Mouse (Mus musculus): ENCODE data around the gene Dhrs1. TPM values are rescaled to one million over a fixed set of nuclear protein-coding genes. Genes with fewer than 3 reads are reported as not detected.

Dhrs1 gene
- polyA plus RNA-seq (2015; fragmentation: Nextera tagmentation; extraction: Ambion mirVana) = 94.5 and 94.7 TPM in 2 replicates

GRCm38 (mm10) chr14:55745180-55745860, at the start of gene Dhrs1, which contains the start of gene Nop9:
Dhrs1 (minus strand) TSS chr14:55745690.
Nop9 (plus strand) TSS chr14:55745693.
- Histone ChIP-seq H3K27ac (peak within 1 kb of the TSS; percentile 48), H3K4me1 (peaks cover 36% of the 10 kb centered on the region), H3K36me3 (peaks cover 57% of the 10 kb centered on the region), H3K9me3 (replicated peaks) (no peaks in the 10 kb centered on the region), H3K4me3 (replicated peaks) (peak within 1 kb of the TSS; percentile 75), H3K9ac (peak within 1 kb of the TSS; percentile 84), H3K4me2 (peak within 1 kb of the TSS; percentile 96), H3K27me3 (no peaks in the 10 kb centered on the region)
- 1% methylated on average over 48 of the region's 48 CpGs for WGBS
- peak; percentile 88 for ATAC-seq (replicated peaks; ENCODE audit: low FRiP score)

- Histone ChIP-seq H3K27me3 (0 out of 2 replicates have a peak, but pooled peaks cover 5% of the 10 kb centered on the region), H3K9me3 (replicated peaks) (no peaks in the 10 kb centered on the region), H3K27ac (no peak overlapping the region), H3K36me3 (no peaks in the 10 kb centered on the region), H3K4me1 (peaks cover 11% of the 10 kb centered on the region), H3K4me2 (no peak overlapping the region), H3K9ac (no peak overlapping the region), H3K4me3 (replicated peaks) (no peak overlapping the region)
- WGBS = 45% methylated on average over 2 of the region's 2 CpGs
- ATAC-seq (replicated peaks; ENCODE audit: low FRiP score) = no peak
These were observed 48.5 kb upstream of the Dhrs1 start for GRCm38 (mm10) chr14:55793946-55794345.

GRCm38 (mm10) chr14:55793461-55793860, 48.0 kb upstream of the Dhrs1 start:
- 54% methylated on average over 2 of the region's 2 CpGs for WGBS
- no peak overlapping the region for H3K4me3 ChIP-seq (replicated peaks)
- no peak overlapping the region for H3K27ac ChIP-seq

GRCm38 (mm10) chr14:55788256-55789050, 43.0 kb upstream of the Dhrs1 start, which contains the start of gene Ripk3:
Ripk3 (minus strand) TSS chr14:55788865.
- 3% methylated on average over 40 of the region's 40 CpGs for whole genome bisulfite sequencing

More at GRCm38 (mm10) chr14:55793461-55793860, 48.0 kb upstream of the Dhrs1 start:
- no peaks in the 10 kb centered on the region for H3K9me3 ChIP-seq (replicated peaks)
- H3K27me3 ChIP-seq = 0 out of 2 replicates have a peak, but pooled peaks cover 5% of the 10 kb centered on the region
- peaks cover 16% of the 10 kb centered on the region for H3K4me1 ChIP-seq
- H3K36me3 ChIP-seq = no peaks in the 10 kb centered on the region
- no peak for ATAC-seq (replicated peaks; ENCODE audit: low FRiP score)
- no peak overlapping the region for H3K9ac ChIP-seq
- no peak overlapping the region for H3K4me2 ChIP-seq

GRCm38 (mm10) chr14:55787731-55788130, 42.2 kb upstream of the Dhrs1 start:
- Histone ChIP-seq H3K27ac (no peak overlapping the region), H3K27me3 (peaks cover 36% of the 10 kb centered on the region), H3K4me1 (peaks cover 38% of the 10 kb centered on the region), H3K9me3 (replicated peaks) (no peaks in the 10 kb centered on the region), H3K36me3 (no peaks in the 10 kb centered on the region), H3K9ac (0 out of 2 replicates have a peak overlapping the region, but pooled peaks have one; percentile 40), H3K4me2 (peak overlapping the region; percentile 83), H3K4me3 (replicated peaks) (peak overlapping the region; percentile 51)
- 31% methylated on average over 11 of the region's 11 CpGs for WGBS
- ATAC-seq (replicated peaks; ENCODE audit: low FRiP score) = no peak

More at GRCm38 (mm10) chr14:55788256-55789050, 43.0 kb upstream of the Dhrs1 start, which contains the start of gene Ripk3:
- Histone ChIP-seq H3K4me2 (peak within 1 kb of the TSS; percentile 83), H3K27me3 (peaks cover 34% of the 10 kb centered on the region), H3K4me3 (replicated peaks) (peak within 1 kb of the TSS; percentile 51), H3K36me3 (no peaks in the 10 kb centered on the region), H3K4me1 (peaks cover 31% of the 10 kb centered on the region), H3K27ac (no peak within 1 kb of the TSS), H3K9me3 (replicated peaks) (no peaks in the 10 kb centered on the region), H3K9ac (peak within 1 kb of the TSS; percentile 40; the same call in 1 of the 2 replicates)
- peak; percentile 19; the same call in 1 of the 2 replicates for ATAC-seq (replicated peaks; ENCODE audit: low FRiP score)

- Histone ChIP-seq H3K27ac (no peak overlapping the region), H3K4me1 (peaks cover 56% of the 10 kb centered on the region), H3K9ac (no peak overlapping the region), H3K36me3 (no peaks in the 10 kb centered on the region), H3K4me3 (replicated peaks) (no peak overlapping the region), H3K9me3 (replicated peaks) (no peaks in the 10 kb centered on the region), H3K27me3 (peaks cover 50% of the 10 kb centered on the region), H3K4me2 (no peak overlapping the region)
- no peak for ATAC-seq (replicated peaks; ENCODE audit: low FRiP score)
- 31% methylated on average over 6 of the region's 6 CpGs for WGBS
These were observed 39.7 kb upstream of the Dhrs1 start for GRCm38 (mm10) chr14:55785195-55785594.

- Histone ChIP-seq H3K4me3 (replicated peaks) (peak within 1 kb of the TSS; percentile 51), H3K27ac (peak within 1 kb of the TSS; percentile 89), H3K9ac (peak within 1 kb of the TSS; percentile 50), H3K27me3 (peaks cover 45% of the 10 kb centered on the region), H3K4me2 (peak within 1 kb of the TSS; percentile 83), H3K36me3 (no peaks in the 10 kb centered on the region), H3K9me3 (replicated peaks) (no peaks in the 10 kb centered on the region), H3K4me1 (peaks cover 56% of the 10 kb centered on the region)
- no peak for ATAC-seq (replicated peaks; ENCODE audit: low FRiP score)
- 4% methylated on average over 13 of the region's 13 CpGs for WGBS
These were observed 38.4 kb upstream of the Dhrs1 start, which contains the start of gene Adcy4 for GRCm38 (mm10) chr14:55783958-55784235. Adcy4 (minus strand) TSS chr14:55784095.

- peak overlapping the region; percentile 89 for H3K27ac ChIP-seq
- H3K36me3 ChIP-seq = no peaks in the 10 kb centered on the region
- H3K9me3 ChIP-seq (replicated peaks) = no peaks in the 10 kb centered on the region
- 2% methylated on average over 31 of the region's 31 CpGs for WGBS
- H3K4me1 ChIP-seq = peaks cover 50% of the 10 kb centered on the region
- H3K4me2 ChIP-seq = peak overlapping the region; percentile 83
- H3K9ac ChIP-seq = peak overlapping the region; percentile 50
- H3K4me3 ChIP-seq (replicated peaks) = peak overlapping the region; percentile 51
- ATAC-seq (replicated peaks; ENCODE audit: low FRiP score) = peak; percentile 50
- H3K27me3 ChIP-seq = peaks cover 45% of the 10 kb centered on the region
These were observed 37.9 kb upstream of the Dhrs1 start for GRCm38 (mm10) chr14:55783171-55783957.

GRCm38 (mm10) chr14:55782361-55782960, 37.0 kb upstream of the Dhrs1 start:
- Histone ChIP-seq H3K27ac (peak overlapping the region; percentile 89), H3K9me3 (replicated peaks) (no peaks in the 10 kb centered on the region), H3K4me1 (peaks cover 45% of the 10 kb centered on the region), H3K36me3 (0 out of 2 replicates have a peak, but pooled peaks cover 2% of the 10 kb centered on the region), H3K9ac (no peak overlapping the region), H3K4me2 (peak overlapping the region; percentile 83), H3K27me3 (peaks cover 43% of the 10 kb centered on the region), H3K4me3 (replicated peaks) (peak overlapping the region; percentile 51)
- 43% methylated on average over 9 of the region's 9 CpGs for WGBS
- no peak for ATAC-seq (replicated peaks; ENCODE audit: low FRiP score)

GRCm38 (mm10) chr14:55781310-55781709, 35.8 kb upstream of the Dhrs1 start:
- 0 out of 2 replicates have a peak, but pooled peaks have one; percentile 27 for ATAC-seq (replicated peaks; ENCODE audit: low FRiP score)
- Histone ChIP-seq H3K4me1 (peaks cover 48% of the 10 kb centered on the region), H3K27ac (no peak overlapping the region), H3K4me2 (peak overlapping the region; percentile 83), H3K9me3 (replicated peaks) (no peaks in the 10 kb centered on the region), H3K36me3 (0 out of 2 replicates have a peak, but pooled peaks cover 5% of the 10 kb centered on the region), H3K4me3 (replicated peaks) (0 out of 2 replicates have a peak overlapping the region, but pooled peaks have one; percentile 13), H3K9ac (no peak overlapping the region), H3K27me3 (peaks cover 36% of the 10 kb centered on the region)
- WGBS = 17% methylated on average over 14 of the region's 14 CpGs

GRCm38 (mm10) chr14:55780736-55781135, 35.2 kb upstream of the Dhrs1 start:
- H3K27me3 ChIP-seq = peaks cover 35% of the 10 kb centered on the region
- no peak overlapping the region for H3K27ac ChIP-seq
- peaks cover 48% of the 10 kb centered on the region for H3K4me1 ChIP-seq
- H3K9ac ChIP-seq = no peak overlapping the region
- no peak for ATAC-seq (replicated peaks; ENCODE audit: low FRiP score)
- no peaks in the 10 kb centered on the region for H3K9me3 ChIP-seq (replicated peaks)
- no peak overlapping the region for H3K4me3 ChIP-seq (replicated peaks)
- no peak overlapping the region for H3K4me2 ChIP-seq
- 83% methylated on average over 11 of the region's 11 CpGs for WGBS
- 0 out of 2 replicates have a peak, but pooled peaks cover 5% of the 10 kb centered on the region for H3K36me3 ChIP-seq

Measured in kidney, embryonic 15.5 days (tissue).